Mouse (Mus musculus) adrenal gland, postnatal 4 days (tissue): Measurements from ENCODE around the gene Stx8. TPM values are rescaled to one million over a fixed set of nuclear protein-coding genes. Genes with fewer than 3 reads are reported as not detected.

Experiments
- DNase-seq, 2 experiments: peaks; one replicate each; pipeline ENCODE4 v3.0.0; 2021 to 2022; ENCODE audit warnings: low spot score in 2 of 2, mixed read lengths in 2 of 2
- total RNA-seq, 2 experiments: library from RNA; stranded (reverse); gene quantifications; 2 replicates each; pipeline ENCODE4 v1.2.3; 2021

Stx8 gene
- total RNA-seq, 2 experiments from 2014 or later = 32.1 to 33.7 TPM

- DNase-seq = no peak
Measured at GRCm38 (mm10) chr11:68136687-68137086, 170.7 kb downstream of the Stx8 start.

GRCm38 (mm10) chr11:68142296-68142695 lies 176.3 kb downstream of the Stx8 start:
- no peak for DNase-seq

GRCm38 (mm10) chr11:68144235-68145065 lies 178.5 kb downstream of the Stx8 start:
- no peak for DNase-seq

GRCm38 (mm10) chr11:68145066-68145585 lies 179.1 kb downstream of the Stx8 start:
- DNase-seq = no peak

- no peak for DNase-seq
Measured at GRCm38 (mm10) chr11:68145586-68146455, 179.8 kb downstream of the Stx8 start.

GRCm38 (mm10) chr11:68146456-68146851 lies 180.5 kb downstream of the Stx8 start:
- DNase-seq = no peak

- DNase-seq = no peak
Measured at GRCm38 (mm10) chr11:68150938-68151337, 184.9 kb downstream of the Stx8 start.

- no peak for DNase-seq
Measured at GRCm38 (mm10) chr11:68155821-68156220, 189.8 kb downstream of the Stx8 start.

- DNase-seq = no peak
Measured at GRCm38 (mm10) chr11:68158166-68158565, 192.2 kb downstream of the Stx8 start.

GRCm38 (mm10) chr11:68159867-68160266 lies 193.9 kb downstream of the Stx8 start:
- DNase-seq = no peak

- no peak for DNase-seq
Measured at GRCm38 (mm10) chr11:68164408-68164807, 198.4 kb downstream of the Stx8 start.

- no peak for DNase-seq
Measured at GRCm38 (mm10) chr11:68168427-68168826, 202.4 kb downstream of the Stx8 start.

GRCm38 (mm10) chr11:68171973-68172647 lies 206.1 kb downstream of the Stx8 start:
- no peak for DNase-seq

GRCm38 (mm10) chr11:68172648-68173045 lies 206.7 kb downstream of the Stx8 start:
- DNase-seq = no peak

GRCm38 (mm10) chr11:68176550-68176949 lies 210.6 kb downstream of the Stx8 start:
- DNase-seq = no peak

GRCm38 (mm10) chr11:68177415-68177814 lies 211.4 kb downstream of the Stx8 start:
- no peak for DNase-seq

GRCm38 (mm10) chr11:68185647-68186046 lies 219.7 kb downstream of the Stx8 start:
- no peak for DNase-seq

GRCm38 (mm10) chr11:68187242-68187641 lies 221.2 kb downstream of the Stx8 start:
- no peak for DNase-seq

- no peak for DNase-seq
Measured at GRCm38 (mm10) chr11:68188695-68189201, 222.8 kb downstream of the Stx8 start.

- DNase-seq = no peak
Measured at GRCm38 (mm10) chr11:68190849-68191248, 224.9 kb downstream of the Stx8 start.

GRCm38 (mm10) chr11:68195168-68195567 lies 229.2 kb downstream of the Stx8 start:
- DNase-seq = no peak
